Mouse (Mus musculus) spleen, adult 2 months (tissue): ENCODE measurements around the gene Slc25a38.

Experiments used
- CTCF ChIP-seq: fragments of 200-500 bp; IDR thresholded peaks from 2 replicates; pipeline ENCODE4 v1.5.1; 2011; ENCODE audit warnings: mild to moderate bottlenecking, inconsistent platforms; ENCODE audit not compliant: insufficient read depth, insufficient read length, insufficient replicate concordance; ENCODE audit errors: extremely low read depth
- POLR2A ChIP-seq: fragments of 200-500 bp; IDR thresholded peaks from 2 replicates; pipeline ENCODE4 v1.6.1; 2011; ENCODE audit warnings: low read depth, low read length, inconsistent platforms

GRCm38 (mm10) chr9:120116184-120116624 lies 6.0 kb downstream of the Slc25a38 start:
- TF ChIP-seq POLR2A (no peak), CTCF (no peak)
